Comparison of ENCODE assay signal across 9 mouse cellular contexts in genomic region chr13:52078561-52078960, GRCm38 (mm10).
DNase-seq lines count a peak whose midpoint lies in the region; ATAC-seq and TF ChIP-seq lines count a peak whose summit lies in the region.
"Had no signal": no experiment of that assay in that cellular context is flagged by ENCODE, and none has a peak within 500 bp of the region (broad histone marks: within the 10 kb centered on the region; RNA-seq: fewer than 3 reads in every experiment).

No protein-coding gene starts in this region.

- no peaks in the 10 kb centered on the region for H3K36me3 ChIP-seq in midbrain, embryonic 11.5 days (ENCODE audit: control insufficient read depth, insufficient read depth, low read length)
- no peaks in the 10 kb centered on the region for H3K36me3 ChIP-seq in midbrain, embryonic 10.5 days
- no peaks in the 10 kb centered on the region for H3K36me3 ChIP-seq in heart, embryonic 13.5 days
- H3K36me3 ChIP-seq in myocyte (ENCODE audit: control insufficient read depth, insufficient read depth), result no peaks in the 10 kb centered on the region

- no peak for TF ChIP-seq POLR2A in myocyte (IDR thresholded peaks at IDR 0.05; ENCODE audit: insufficient read length, low read depth)

- peak; percentile 51 for DNase-seq in midbrain, embryonic 11.5 days (ENCODE audit: low spot score, missing footprints)
- DNase-seq in midbrain, embryonic 10.5 days (ENCODE audit: low spot score), result no peak
- peak; percentile 64 for DNase-seq in thymus, postnatal 4 days
- DNase-seq in embryo, embryonic 10.5 days (ENCODE audit: low spot score), result no peak
- no peak for DNase-seq in gastrocnemius, adult 8-10 months (ENCODE audit: low spot score in 2 of 2)
- DNase-seq in embryo, embryonic 10 days (ENCODE audit: low spot score), result no peak
- DNase-seq: lung, embryonic 14.5 days had no signal

- no peaks in the 10 kb centered on the region for H3K4me1 ChIP-seq in midbrain, embryonic 11.5 days (ENCODE audit: control insufficient read depth, insufficient read depth, low read length)
- H3K4me1 ChIP-seq in midbrain, embryonic 10.5 days, result peaks cover 3% of the 10 kb centered on the region; the same call in 1 of the 2 replicates
- peaks cover 57% of the 10 kb centered on the region for H3K4me1 ChIP-seq in heart, embryonic 13.5 days

- H3K79me2 ChIP-seq in myocyte (ENCODE audit: control insufficient read depth, insufficient read depth), result no peaks in the 10 kb centered on the region

- H3K4me3 ChIP-seq in midbrain, embryonic 11.5 days (ENCODE audit: low read depth, low read length), result no peak overlapping the region
- no peak overlapping the region for H3K4me3 ChIP-seq in midbrain, embryonic 10.5 days
- no peak overlapping the region for H3K4me3 ChIP-seq in heart, embryonic 13.5 days
- no peak overlapping the region for H3K4me3 ChIP-seq in myocyte

- ATAC-seq in midbrain, embryonic 11.5 days (ENCODE audit: low FRiP score), result no peak
- ATAC-seq in heart, embryonic 13.5 days (ENCODE audit: extremely low read depth, insufficient number of reproducible peaks, low FRiP score, low TSS enrichment), result no peak

- no peak overlapping the region for H3K27ac ChIP-seq in midbrain, embryonic 11.5 days (ENCODE audit: low read depth, low read length)
- H3K27ac ChIP-seq in midbrain, embryonic 10.5 days (replicated peaks), result no peak overlapping the region
- peak overlapping the region; percentile 98 for H3K27ac ChIP-seq in heart, embryonic 13.5 days (replicated peaks)

- no peak overlapping the region for H3K4me2 ChIP-seq in midbrain, embryonic 11.5 days
- no peak overlapping the region for H3K4me2 ChIP-seq in heart, embryonic 13.5 days
- H3K4me2 ChIP-seq in myocyte (ENCODE audit: low read depth), result peak overlapping the region; percentile 70
- H3K4me2 ChIP-seq: lung, embryonic 14.5 days had no signal

- H3K9ac ChIP-seq in midbrain, embryonic 11.5 days (ENCODE audit: low read length), result no peak overlapping the region
- peak overlapping the region; percentile 78 for H3K9ac ChIP-seq in heart, embryonic 13.5 days
- H3K9ac ChIP-seq: lung, embryonic 14.5 days had no signal

- no peaks in the 10 kb centered on the region for H3K9me3 ChIP-seq in midbrain, embryonic 11.5 days (ENCODE audit: control insufficient read depth, low read length)
- H3K9me3 ChIP-seq in midbrain, embryonic 10.5 days (replicated peaks), result no peaks in the 10 kb centered on the region
- H3K9me3 ChIP-seq in heart, embryonic 13.5 days, result no peaks in the 10 kb centered on the region

- 85% methylated on average over 6 of the region's 6 CpGs for WGBS in midbrain, embryonic 11.5 days
- WGBS in midbrain, embryonic 10.5 days, result 82% methylated on average over 6 of the region's 6 CpGs
- WGBS in heart, embryonic 13.5 days, result 59% methylated on average over 6 of the region's 6 CpGs

- no peak overlapping the region for H3ac ChIP-seq in myocyte (ENCODE audit: control insufficient read depth, insufficient read length)

- no peaks in the 10 kb centered on the region for H3K27me3 ChIP-seq in midbrain, embryonic 11.5 days (ENCODE audit: control insufficient read depth, insufficient read depth, low read length)
- no peaks in the 10 kb centered on the region for H3K27me3 ChIP-seq in midbrain, embryonic 10.5 days (ENCODE audit: low read depth, poor library complexity, severe bottlenecking)
- no peaks in the 10 kb centered on the region for H3K27me3 ChIP-seq in heart, embryonic 13.5 days (replicated peaks)
- no peaks in the 10 kb centered on the region for H3K27me3 ChIP-seq in myocyte (ENCODE audit: control insufficient read depth, insufficient read depth, insufficient read length)

TF ChIP-seq in myocyte, 11 proteins besides CTCF, POLR2A, EP300 and RAD21:
- no peak for TF ChIP-seq SRF (IDR thresholded peaks at IDR 0.05; ENCODE audit: control insufficient read depth, insufficient read length, low read depth)
- peak in 2 of 3 experiments; percentile 15 to 83 for TF ChIP-seq MYOG (IDR thresholded peaks at IDR 0.05; ENCODE audit: control insufficient read depth in 1 of 3, insufficient read depth in 1 of 3, insufficient read length in 2 of 3, low read depth in 2 of 3)
- TF ChIP-seq MAX (IDR thresholded peaks at IDR 0.05; ENCODE audit: low read depth), result peak; percentile 38
- no peak for TF ChIP-seq POLR2AphosphoS2 (IDR thresholded peaks at IDR 0.05; ENCODE audit: insufficient read length, low read depth)
- TF ChIP-seq TCF3 (IDR thresholded peaks at IDR 0.05; ENCODE audit: insufficient read length, low read depth), result no peak
- peak; percentile 89 for TF ChIP-seq USF1 (IDR thresholded peaks at IDR 0.05; ENCODE audit: low read depth)
- no peak for TF ChIP-seq E2F4 (IDR thresholded peaks at IDR 0.05; ENCODE audit: insufficient read depth)
- TF ChIP-seq CEBPB (IDR thresholded peaks at IDR 0.05; ENCODE audit: insufficient read depth, poor library complexity, severe bottlenecking), result no peak
- no peak for TF ChIP-seq REST (IDR thresholded peaks at IDR 0.05; ENCODE audit: insufficient read depth, insufficient read length)
- TF ChIP-seq MYOD1 (IDR thresholded peaks at IDR 0.05; ENCODE audit: control insufficient read depth in 1 of 3, insufficient read length in 2 of 3, low read depth in 2 of 3), result peak in 2 of 3 experiments; percentile 55 to 68
- peak; percentile 77 for TF ChIP-seq TCF12 (IDR thresholded peaks at IDR 0.05; ENCODE audit: insufficient read depth, poor library complexity, severe bottlenecking)

Comparison
In these comparisons a context has a peak if more than half of its experiments do, and no peak if none do; other contexts are left out.
1. DNase-seq: peak in midbrain, embryonic 11.5 days (single experiment) and thymus, postnatal 4 days (single experiment); none in midbrain, embryonic 10.5 days (single experiment), embryo, embryonic 10.5 days (single experiment), gastrocnemius, adult 8-10 months (0 of 2) and embryo, embryonic 10 days (single experiment).